Mouse (Mus musculus) E14TG2a.4 (cell line): ENCODE results near the gene Wdr35.
"Not testable (repeated sequence)": the region's sequence is repeated elsewhere in the genome, so short reads cannot be mapped to it uniquely, and the experiment has no call there.

ENCODE experiments used
- CTCF ChIP-seq: conservative IDR thresholded peaks from 2 replicates; pipeline ENCODE4 v1.5.1; 2014; ENCODE audit warnings: low read length
- POU5F1 ChIP-seq: IDR thresholded peaks from 2 replicates; pipeline ENCODE4 v1.6.1; 2014; ENCODE audit warnings: low read length, borderline replicate concordance

- TF ChIP-seq CTCF, POU5F1: not testable (repeated sequence)
Observed at GRCm38 (mm10) chr12:9028816-9029215, 55.1 kb downstream of the Wdr35 start.
